Mouse (Mus musculus) gonadal fat pad, adult 2 months (tissue): ENCODE results near the gene Col5a3. TPM values are rescaled to one million over a fixed set of nuclear protein-coding genes. Genes with fewer than 3 reads are reported as not detected.
"Not testable (repeated sequence)": the region's sequence is repeated elsewhere in the genome, so short reads cannot be mapped to it uniquely, and the experiment has no call there.

Experiments
- DNase-seq: peaks from one replicate; pipeline ENCODE4 v3.0.0-alpha.2; 2012; ENCODE audit warnings: low read depth
- polyA plus RNA-seq: library from polyadenylated mRNA; depleted of rRNA; stranded (reverse); fragments of >200 nt; gene quantifications from 2 replicates; pipeline ENCODE4 v1.2.3, GENCODE M21; 2012; rRNA removed

The Col5a3 gene
- polyA plus RNA-seq = 76.0 and 138 TPM in 2 replicates

DNA sequence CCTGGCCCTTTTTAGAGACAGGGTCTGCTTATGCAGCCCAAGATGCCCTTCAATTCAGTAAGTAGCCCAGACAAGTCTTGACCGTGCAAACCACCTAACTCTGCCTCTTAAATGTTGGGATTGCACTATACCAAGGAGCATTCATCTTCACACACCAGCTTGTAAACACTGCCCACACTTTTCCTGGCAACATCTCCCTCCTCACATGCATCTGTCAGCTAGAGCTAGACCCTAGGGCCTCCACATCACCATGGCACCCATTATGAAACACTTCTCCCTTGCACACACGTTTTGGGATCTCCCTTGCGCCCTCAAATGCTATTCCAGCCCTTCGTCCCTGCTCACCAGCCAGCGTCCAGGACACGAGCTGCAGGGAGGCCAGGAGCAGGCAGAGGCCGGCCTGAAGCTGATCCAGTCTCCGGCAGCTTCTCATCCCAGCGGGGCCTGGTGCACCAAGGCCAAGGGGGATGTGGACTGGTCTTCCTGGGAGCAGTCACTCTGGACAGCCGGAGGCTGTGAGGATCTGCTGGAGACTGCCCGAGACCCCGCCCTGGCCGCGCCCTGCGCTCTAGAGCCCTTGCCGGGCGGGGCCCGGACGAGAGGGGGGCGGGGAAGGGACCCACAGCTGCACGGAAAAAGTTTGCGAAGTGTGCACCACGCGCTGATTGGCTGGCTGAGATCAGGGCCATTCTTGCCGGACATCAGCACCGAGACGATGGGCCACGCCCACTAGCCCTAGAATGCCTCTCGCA is at the start of gene Col5a3:
Col5a3 (minus strand) TSS at position 547 of the 752 bp plus-strand sequence.
- no peak for DNase-seq

DNA sequence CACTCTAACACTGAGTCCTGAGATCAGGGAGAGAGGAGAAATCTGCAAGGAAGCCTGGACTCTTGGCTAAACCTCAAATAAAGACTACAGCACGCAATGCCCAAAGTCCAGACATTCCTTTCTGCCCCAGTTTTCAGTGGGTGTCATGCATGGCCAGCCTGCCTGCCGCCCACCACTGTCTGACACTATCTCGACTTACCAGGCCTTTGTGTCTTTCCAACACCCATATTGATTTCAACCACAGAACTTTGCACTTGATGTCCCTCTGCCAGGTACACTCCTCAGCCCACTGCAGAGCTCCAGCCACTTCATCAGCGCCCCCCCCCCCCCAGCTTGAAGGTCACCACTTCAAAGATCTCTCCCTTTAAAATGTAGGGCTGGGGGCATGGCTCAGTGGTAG is 47.4 kb upstream of the Col5a3 start:
- no peak for DNase-seq

DNA sequence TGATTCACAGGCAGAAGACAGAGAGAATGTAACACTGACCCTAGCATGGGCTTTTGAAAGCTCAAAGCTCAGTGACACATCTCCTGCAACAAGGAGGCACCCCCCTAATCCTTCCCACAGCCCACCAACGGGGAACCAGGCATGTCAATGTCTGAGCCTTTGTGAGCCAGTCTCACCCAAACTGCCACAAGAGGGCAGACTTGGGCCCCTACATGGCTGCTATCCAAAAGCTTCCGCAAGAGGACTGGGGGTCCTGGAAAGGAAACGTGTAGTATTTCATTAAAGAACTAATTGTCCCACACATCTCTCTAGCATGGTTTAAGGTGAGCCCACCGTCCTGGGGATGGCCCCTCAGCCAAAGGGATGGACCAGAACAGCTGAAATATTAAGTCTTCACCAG is 47.0 kb upstream of the Col5a3 start:
- DNase-seq = no peak

DNA sequence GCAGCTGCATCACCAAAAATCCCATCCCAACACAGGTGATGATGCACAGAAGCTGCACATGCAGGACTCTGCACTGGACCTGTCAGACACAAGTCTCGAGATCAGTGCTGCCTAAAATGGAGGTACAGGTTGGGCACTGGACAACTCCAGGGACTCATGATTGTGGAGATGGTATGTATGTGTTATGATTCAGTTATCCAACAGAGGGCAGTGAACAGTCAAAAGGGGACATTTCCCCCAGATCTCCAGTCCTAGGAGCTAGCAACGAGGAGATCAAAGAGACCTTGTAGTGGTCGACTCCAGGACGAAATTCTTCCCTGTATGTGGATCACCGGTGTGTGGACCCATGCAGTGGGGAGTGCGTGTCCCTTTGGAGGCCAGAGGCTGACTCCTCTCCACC is 45.1 kb upstream of the Col5a3 start:
- no peak for DNase-seq

DNA sequence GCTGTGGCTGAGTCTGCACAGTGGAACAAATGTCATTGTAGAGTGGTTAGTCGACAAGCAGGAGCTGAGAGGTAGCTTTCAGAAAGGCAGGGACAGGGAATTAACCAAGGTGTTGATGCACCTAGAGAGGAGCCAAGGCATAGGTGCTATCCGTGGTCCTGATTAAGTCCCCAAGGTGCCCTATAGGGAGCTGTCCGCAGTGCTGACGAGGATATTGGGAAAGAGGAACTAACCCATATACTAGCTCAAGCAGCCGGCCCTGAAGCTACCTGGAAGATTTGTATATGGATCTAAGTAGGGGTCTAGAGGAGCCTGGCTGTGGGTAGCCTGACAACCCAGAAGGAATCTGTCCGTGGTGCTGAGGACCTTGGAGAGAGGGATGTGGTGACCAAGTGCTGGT is 42.3 kb upstream of the Col5a3 start:
- DNase-seq = peak; percentile 28

DNA sequence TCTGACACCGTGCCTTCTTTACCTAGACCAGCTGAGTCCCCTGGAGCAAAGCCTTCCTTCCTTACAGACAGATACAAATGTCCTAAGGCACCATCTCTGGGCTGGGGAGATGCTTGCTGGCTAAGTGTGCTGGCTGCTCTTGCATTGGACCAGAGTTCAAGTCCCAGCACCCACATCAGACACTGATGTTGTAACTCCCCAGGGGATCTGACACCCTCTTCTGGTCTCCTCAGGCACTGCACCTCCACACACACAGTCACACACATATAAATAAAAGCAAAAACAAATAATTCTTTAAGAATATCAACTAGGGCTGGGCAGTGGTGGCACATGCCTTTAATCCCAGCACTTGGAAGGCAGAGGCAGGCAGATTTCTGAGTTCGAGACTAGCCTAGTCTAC is 35.3 kb upstream of the Col5a3 start:
- DNase-seq = no peak

DNA sequence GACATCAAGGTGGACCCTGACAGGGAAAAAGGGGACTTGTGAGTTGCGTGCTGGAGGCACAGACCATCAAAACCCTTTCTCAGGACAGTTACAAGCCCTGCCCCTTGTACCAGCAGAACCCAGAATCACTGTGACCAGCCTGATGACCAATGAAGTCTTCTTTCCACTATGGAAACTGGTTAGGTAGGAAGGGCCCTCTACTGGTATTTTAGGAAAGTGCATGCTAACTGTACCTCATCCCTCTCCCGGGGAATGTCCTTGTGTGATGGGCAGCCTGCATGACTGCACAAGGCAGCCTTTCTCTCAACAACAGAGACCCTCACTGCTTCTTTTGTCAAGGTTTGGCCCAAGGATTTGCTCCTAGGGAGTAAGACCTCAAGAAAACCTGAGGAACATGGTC is 27.8 kb upstream of the Col5a3 start:
- DNase-seq = no peak

DNA sequence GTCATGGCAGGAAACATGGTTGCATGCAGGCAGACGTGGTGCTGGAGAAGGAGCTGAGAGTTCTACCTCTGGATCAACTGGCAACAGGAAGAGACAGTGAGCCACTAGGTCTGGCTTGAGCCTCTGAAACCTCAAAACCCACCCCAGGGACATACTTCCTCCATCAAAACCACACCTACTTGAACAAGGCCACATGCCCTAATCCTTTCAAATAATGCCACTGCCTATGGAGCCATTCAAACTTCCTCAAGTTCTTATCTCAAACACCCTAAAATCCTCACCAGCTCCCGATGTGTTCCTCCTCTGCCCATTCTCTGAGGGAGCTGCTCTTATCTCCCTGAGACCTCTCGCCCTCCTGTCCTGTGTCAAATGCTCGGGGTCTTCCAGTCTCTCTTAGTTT is 27.3 kb upstream of the Col5a3 start:
- DNase-seq = no peak

DNA sequence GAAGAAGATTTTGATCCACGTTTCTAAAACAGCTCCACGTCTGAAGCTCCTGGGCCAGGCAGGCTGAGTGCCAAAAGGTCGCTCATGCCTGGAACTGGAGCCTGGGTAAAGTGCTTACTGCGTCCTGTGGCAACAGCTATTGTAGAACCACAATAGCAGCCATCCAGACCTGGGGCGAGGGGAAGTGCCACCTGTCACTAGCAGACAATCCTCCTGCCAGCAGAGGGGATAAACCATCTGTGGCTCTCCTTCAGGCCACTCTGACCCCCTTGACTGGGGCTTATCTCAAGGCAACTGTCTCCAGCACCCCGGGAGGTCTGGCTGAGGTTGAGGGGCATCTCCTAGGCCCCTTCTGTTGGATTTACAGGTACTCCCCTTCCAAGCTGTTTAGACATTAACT is 24.1 kb upstream of the Col5a3 start:
- DNase-seq = no peak

DNA sequence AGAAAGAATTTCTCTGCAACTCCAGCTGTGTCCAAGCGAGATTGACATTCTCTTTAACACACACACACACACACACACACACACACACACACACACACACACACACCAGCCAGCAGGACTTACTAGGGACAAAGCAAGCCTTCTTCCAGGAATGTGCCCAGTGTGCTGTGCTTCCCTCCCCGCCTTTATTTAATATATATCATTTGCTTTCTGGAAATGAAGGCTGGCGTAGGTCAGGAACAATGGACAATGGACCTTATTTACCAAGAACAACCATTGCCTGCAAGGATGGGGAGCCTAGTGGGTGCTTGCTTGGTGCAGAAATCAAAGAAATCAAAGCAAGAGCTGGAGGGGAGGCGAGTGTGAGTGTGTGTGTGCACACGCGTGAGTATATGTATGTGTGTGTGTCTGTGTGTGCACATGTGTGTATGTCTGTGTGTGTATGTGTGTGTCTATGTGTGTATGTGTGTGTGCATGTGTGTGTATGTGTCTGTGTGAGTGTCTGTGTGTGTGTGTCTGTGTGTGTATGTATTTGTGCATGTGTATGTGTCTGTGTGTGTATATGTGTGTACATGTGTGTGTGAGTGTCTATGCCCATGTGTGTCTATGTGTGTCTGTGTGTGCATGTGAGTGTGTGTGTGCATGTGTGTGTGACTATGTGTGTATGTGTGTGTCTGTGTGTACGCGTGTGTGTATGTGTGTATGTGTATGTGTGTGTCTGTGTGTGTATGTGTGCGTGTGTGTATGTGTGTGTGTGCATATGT is 22.5 kb upstream of the Col5a3 start:
- DNase-seq = no peak

DNA sequence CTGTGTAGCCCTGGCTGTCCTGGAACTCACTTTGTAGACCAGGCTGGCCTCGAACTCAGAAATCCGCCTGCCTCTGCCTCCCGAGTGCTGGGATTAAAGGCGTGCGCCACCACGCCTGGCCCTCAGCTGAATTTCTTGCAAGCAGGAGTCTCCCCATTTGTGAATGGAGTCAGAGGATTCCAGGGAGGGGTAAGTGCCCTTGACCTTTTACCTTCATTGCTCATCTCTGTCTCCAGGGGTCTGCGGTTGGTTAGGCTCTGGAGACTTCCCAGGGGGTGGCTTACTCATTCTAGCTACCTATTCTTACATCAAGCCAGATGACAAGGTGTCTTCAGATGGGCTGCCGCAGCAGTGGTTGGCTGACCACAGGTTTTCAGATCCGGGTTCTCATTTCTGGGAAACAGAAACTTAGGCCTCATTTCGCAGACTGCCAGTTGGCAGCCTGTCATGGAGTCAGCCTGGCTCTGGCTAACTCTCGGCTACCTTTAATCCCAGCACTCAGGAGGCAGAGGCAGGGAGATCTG is 20.6 kb upstream of the Col5a3 start:
- not testable (repeated sequence) for DNase-seq

DNA sequence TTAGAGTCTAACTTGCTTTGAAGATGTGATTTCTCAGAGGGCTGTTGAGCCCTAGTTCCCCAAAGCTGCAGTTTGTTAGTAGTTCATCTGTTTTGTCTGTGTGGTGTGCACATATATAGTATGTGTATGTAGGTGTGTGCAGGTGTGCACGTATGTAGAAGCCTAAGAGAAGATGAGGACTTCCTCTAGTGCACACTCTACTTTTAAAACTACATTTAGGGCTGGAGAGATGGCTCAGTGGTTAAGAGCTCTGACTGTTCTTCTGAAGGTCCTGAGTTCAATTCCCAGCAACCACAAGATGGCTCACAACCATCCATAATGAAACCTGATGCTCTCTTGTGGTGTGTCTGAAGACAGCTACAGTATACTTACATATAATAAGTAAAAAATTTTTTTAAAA is 20.0 kb upstream of the Col5a3 start:
- DNase-seq = no peak

DNA sequence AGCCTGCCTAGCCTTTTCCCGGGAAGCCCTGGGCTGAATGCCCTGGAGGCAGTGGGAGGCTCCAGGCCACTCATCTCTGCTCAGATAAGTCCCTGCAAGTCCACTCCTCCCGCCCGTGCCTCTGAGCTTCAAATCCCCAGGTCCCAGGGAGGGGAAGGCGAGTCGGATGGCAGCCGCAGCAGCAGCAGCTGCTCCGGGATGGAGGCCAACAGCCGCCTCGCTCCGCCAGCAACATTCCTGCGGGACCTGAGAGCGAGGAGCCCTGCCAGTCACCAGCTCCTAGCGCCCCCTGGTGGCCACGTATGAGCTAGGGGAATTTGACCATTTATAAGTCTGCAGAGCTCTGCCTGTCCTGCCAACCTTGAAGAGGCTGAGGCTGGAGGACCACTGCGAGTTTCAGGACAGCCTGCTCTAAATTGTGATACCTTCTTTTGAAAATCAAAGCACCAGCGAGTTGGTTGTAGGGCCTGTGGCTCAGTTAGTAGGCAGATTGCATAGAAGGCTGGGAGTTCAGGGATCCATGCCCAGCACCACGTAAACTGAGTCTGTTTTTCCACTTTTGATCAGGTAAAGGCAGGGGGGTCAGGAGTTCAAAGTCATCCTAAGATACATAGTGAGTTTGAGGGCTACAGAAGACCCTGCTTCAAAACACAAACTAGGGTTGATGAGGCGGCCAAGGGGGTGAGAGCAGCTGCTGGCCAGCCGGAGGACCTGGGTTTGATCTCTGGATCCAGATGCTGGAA is 16.2 kb upstream of the Col5a3 start:
- peak; percentile 17 for DNase-seq

DNA sequence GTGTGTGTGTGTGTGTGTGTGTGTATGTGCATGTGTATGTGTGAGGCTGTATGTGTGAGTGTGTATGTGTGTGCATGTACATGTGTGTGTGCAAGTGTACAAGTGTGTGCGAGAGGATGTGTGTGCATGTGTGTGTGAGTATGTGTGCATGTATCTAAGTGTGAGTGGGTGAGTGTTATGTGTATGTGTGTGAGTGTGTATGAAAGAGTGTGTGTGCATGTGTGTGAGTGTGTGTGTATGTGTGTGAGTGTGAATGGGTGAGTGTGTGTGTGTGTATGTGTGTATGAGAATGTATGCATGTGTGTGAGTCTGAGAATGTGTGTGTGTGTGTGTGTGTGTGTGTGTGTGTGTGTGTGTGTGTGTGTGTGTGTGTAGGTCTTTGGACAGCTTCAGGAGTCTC is 13.3 kb upstream of the Col5a3 start:
- DNase-seq = no peak

DNA sequence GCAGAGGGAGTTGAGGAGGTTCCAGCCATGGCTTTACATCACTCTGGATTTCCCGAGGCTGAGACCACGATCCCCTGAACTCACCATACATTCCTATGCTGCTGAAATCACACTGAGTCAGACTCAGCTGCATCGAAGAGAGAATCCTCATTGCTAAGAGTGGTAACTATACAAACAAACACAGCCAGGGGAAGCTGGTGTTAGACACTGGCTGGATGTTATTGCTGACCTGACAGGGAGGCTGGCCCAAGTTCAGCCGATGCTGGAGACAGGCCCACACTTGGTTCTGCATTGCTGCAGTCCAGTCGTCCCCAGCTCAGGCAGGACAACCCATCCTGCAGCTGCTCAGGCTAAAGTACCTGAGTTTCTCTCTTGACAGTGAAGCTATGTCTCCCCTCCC is 10.9 kb upstream of the Col5a3 start:
- DNase-seq = no peak

DNA sequence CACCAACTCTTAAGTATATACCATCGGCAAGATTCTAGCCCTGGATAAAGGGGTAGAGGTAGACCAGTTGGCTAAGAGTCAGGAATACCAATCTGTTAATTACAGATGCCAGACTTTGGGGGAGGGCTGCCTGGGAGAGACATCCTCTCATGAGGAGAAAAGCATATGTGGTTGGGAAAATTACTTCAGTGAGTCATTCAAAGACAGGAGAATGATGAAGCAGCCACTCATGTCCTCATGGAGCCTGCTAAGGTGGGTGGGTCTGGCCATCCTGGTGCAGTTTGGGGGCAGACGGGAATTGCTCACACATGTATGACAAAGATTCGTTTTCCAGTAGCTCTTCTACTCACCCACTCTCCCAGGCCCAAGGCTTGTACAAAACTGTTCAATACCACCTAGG is 8.0 kb upstream of the Col5a3 start:
- DNase-seq = no peak

DNA sequence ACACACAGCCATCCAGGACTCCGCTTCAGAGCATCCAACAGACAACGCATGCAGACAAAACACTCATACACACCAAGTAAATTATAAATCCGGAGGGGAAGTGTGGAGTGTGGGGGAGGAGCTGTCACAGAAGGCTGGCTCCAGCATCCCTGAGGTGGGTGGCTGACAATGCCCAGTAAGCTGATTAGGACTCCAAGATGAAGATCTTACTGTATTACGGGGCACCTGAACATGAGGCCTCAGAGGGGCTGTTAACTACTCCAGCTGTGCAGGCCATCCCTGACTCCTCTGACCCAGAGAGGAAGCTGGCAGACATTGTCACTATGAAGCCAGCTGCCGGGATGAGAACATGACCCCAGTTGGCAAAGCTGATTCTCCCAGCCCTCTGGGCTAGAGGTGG is 5.1 kb upstream of the Col5a3 start:
- DNase-seq = no peak

DNA sequence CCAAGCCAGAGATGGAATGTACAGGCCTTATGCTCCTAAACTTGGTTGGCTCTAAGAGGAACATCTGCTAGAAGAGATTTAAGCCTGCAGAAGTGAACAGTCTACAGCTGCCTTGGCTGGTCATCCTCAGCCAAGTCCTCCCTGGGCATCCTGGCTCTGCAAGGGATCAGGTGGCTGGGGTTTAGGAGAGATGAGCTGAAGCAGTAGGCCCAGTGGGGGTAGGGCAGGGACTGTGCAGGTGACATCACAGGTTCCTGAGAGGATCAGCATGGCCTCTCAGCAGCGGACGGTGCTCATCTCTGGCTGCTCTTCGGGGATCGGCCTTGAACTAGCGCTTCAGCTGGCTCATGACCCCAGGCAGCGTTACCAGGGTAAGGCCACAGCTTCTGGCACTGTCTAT is 3.4 kb upstream of the Col5a3 start, which contains the start of gene Rdh8:
Rdh8 (plus strand) TSS at position 268 of the 400 bp plus-strand sequence.
- no peak for DNase-seq

DNA sequence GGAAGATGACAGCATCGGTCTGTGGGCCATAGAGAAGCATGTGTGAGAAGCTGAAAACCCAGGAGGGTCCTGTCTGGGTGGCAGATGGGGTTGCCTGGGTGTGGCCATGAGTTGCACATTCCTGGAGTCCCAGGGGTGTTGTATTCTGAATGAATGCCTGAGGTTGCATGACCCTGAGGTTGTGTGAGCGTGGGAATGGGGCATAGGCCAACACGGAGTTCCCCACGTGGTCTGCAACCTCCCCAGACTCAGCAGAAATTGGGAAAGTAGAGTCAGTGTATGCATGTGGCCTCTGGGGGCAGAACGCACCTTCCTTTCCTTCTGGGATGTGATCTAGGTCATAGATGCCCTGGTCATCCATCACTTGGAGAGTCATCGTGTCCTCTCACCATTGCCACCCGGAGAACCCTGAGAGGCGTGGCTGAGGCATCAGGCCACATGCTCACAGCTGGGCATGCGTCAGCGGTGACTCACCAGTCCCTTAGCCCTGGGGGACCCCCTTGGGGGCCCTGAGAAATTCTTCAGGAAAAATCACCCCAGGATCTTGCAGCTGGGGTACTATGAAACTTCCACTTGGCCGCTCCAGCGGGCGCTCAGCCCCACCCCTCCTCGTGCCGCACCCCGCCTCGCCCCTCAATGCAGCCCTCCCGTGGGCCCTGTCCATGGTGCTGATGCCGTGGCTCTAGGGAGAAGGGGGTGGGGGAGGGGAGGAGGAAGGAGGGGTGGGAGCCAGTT is 2.2 kb downstream of the Col5a3 start:
- no peak for DNase-seq

DNA sequence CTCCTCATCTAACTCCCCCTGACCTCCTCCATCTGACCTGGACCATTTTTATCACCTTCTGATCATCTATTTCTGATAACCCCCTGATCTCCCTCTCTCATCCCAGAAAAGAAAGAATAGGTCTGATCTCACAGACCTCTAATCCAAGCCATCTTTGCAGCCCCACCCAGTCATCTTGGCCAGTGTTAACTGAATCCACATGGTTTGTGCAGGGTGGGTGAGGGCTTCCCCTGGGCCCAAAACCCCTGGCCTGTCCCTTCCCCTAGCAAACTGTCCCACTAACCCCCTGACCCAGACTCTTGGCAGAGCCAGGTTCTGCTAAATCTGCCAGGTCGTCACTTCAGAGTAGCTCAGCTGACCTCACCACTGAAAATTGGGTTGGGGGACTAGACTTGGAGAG is 4.1 kb downstream of the Col5a3 start:
- DNase-seq = no peak

DNA sequence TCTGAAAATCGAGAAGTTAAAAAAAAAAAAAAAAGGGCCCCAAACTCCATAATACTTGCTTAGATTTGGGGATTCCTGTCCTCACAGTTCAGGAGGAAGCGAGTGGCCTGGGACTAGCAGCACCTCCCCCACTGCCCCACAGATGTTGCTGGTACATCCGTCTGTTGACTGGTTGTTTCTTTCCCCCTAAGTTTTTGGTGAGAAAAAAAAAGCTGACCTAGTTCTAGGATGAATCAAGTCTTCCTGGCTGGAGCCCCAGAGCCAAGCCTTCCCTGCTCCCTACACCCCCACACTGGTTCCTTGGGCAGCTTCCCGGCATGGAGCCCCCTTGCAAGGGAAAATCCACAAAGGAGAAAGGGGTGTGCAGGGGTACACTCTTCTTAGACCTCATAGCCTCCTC is 4.6 kb downstream of the Col5a3 start:
- no peak for DNase-seq

DNA sequence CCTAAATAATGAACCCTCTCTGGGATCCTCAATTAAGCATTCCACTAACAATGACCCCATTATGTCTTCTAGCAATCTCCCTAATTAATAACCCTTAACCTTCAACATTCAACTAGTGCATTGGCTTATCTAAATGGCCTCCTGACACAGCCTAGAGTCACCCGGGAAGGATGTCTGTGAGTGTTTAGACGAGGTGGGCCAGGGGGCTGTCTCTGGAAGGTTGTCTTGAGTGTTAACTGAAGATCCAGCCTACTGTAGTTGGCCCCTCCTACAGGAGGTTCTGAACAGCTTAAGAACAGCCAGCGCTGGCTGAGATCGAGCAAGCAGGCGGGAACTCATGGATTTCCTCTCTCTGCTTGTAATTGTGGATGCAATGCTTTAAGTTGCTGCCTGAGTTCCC is 9.2 kb downstream of the Col5a3 start:
- no peak for DNase-seq
